Mouse (Mus musculus) megakaryocyte, embryonic 14.5 days (primary cell): ENCODE data around the gene Ikzf2.

Experiments
- FLI1 ChIP-seq: IDR thresholded peaks from 2 replicates; pipeline ENCODE4 v1.6.1; 2012; ENCODE audit warnings: low read length, inconsistent platforms, mixed read lengths
- GATA1 ChIP-seq: IDR thresholded peaks from 3 replicates; pipeline ENCODE4 v1.6.1; 2012; ENCODE audit warnings: mixed read lengths, low read length, inconsistent platforms, borderline replicate concordance

GRCm38 (mm10) chr1:69643138-69643537, 43.9 kb downstream of the Ikzf2 start:
- TF ChIP-seq GATA1 (no peak), FLI1 (no peak)
